Mouse (Mus musculus) T-helper 1 cell (primary cell): ENCODE results near the gene Zfhx2.

ENCODE experiments used
- in situ Hi-C: fragments of 300-600 bp; cut with MboI, MseI; formaldehyde crosslinking; loops from one replicate; pipeline ENCODE4 v1.15.1; 2025; ENCODE audit warnings: high pct_unique_total_duplicates

The Zfhx2 gene

GRCm38 (mm10) chr14:55078366-55078989, 13.6 kb downstream of the Zfhx2 start:
- in situ Hi-C loops = loop anchor here (5.0 kb wide), 1 partner anchor 51 kb away; no protein-coding TSS in a partner anchor

- in situ Hi-C loops = loop anchor here (5.0 kb wide), 1 partner anchor 50 kb away; no protein-coding TSS in a partner anchor
These were observed 14.4 kb downstream of the Zfhx2 start for GRCm38 (mm10) chr14:55077481-55078365.

GRCm38 (mm10) chr14:55076956-55077355, 15.2 kb downstream of the Zfhx2 start:
- in situ Hi-C loops = loop anchor here (5.0 kb wide), 1 partner anchor 50 kb away; no protein-coding TSS in a partner anchor

GRCm38 (mm10) chr14:55076224-55076623, 15.9 kb downstream of the Zfhx2 start:
- in situ Hi-C loops = loop anchor here (5.0 kb wide), 1 partner anchor 49 kb away; no protein-coding TSS in a partner anchor

- in situ Hi-C loops = no loop called here
These were observed 17.7 kb downstream of the Zfhx2 start for GRCm38 (mm10) chr14:55074416-55074815.

GRCm38 (mm10) chr14:55071756-55072155, 20.4 kb downstream of the Zfhx2 start:
- in situ Hi-C loops = no loop called here

- in situ Hi-C loops = no loop called here
These were observed 26.1 kb downstream of the Zfhx2 start for GRCm38 (mm10) chr14:55066042-55066441.

- in situ Hi-C loops = no loop called here
These were observed 26.7 kb downstream of the Zfhx2 start for GRCm38 (mm10) chr14:55065391-55065790.

GRCm38 (mm10) chr14:55064481-55065370, 27.4 kb downstream of the Zfhx2 start:
- in situ Hi-C loops = no loop called here

GRCm38 (mm10) chr14:55063581-55064381, 28.3 kb downstream of the Zfhx2 start:
- in situ Hi-C loops = no loop called here

GRCm38 (mm10) chr14:55063117-55063516, 29.0 kb downstream of the Zfhx2 start:
- in situ Hi-C loops = no loop called here

- in situ Hi-C loops = no loop called here
These were observed 29.5 kb downstream of the Zfhx2 start for GRCm38 (mm10) chr14:55062626-55063025.

GRCm38 (mm10) chr14:55061845-55062244, 30.3 kb downstream of the Zfhx2 start:
- in situ Hi-C loops = no loop called here

- in situ Hi-C loops = no loop called here
These were observed 32.2 kb downstream of the Zfhx2 start for GRCm38 (mm10) chr14:55059931-55060330.

- in situ Hi-C loops = no loop called here
These were observed 33.1 kb downstream of the Zfhx2 start for GRCm38 (mm10) chr14:55059009-55059408.

GRCm38 (mm10) chr14:55055167-55055834, 36.8 kb downstream of the Zfhx2 start:
- in situ Hi-C loops = no loop called here

- in situ Hi-C loops = no loop called here
These were observed 37.9 kb downstream of the Zfhx2 start for GRCm38 (mm10) chr14:55054191-55054749.

GRCm38 (mm10) chr14:55053708-55054190, 38.4 kb downstream of the Zfhx2 start:
- in situ Hi-C loops = no loop called here

- in situ Hi-C loops = no loop called here
These were observed 39.1 kb downstream of the Zfhx2 start for GRCm38 (mm10) chr14:55053050-55053449.

- in situ Hi-C loops = no loop called here
These were observed 39.6 kb downstream of the Zfhx2 start for GRCm38 (mm10) chr14:55052496-55052895.
